ENCODE assay signal across 17 mouse cellular contexts in the genomic region with DNA sequence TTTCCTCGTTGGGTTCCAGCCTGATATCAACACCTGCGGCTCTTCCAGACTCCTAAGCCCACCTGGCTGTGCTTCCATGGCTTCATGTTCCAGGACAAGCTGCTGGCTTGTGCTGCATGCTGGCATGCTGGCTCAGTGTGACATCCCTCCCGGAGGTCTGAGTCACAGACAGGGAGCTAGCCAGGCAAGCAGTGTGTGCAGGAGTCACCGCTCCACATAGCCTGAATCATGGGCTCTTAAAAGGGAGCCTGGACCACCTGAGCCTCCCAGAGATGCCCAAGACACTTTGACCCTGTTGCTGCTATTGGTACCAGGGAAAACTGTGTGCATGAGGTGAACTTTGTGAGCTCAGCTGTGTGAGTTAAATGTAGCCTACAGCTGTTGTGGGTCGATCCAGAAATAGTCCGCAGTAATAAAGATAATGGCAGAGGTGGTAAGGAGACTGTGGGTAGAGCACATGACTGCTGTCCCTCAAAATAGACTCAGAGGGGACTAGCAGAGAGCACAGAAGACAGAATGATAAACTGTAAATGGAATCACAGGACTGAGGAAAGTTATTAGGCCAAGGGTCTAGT. TPM values are rescaled to one million over a fixed set of nuclear protein-coding genes. Genes with fewer than 3 reads are reported as not detected.
DNase-seq lines count a peak whose midpoint lies in the region; ATAC-seq and TF ChIP-seq lines count a peak whose summit lies in the region.
"Had no signal": no experiment of that assay in that cellular context is flagged by ENCODE, and none has a peak within 500 bp of the region (broad histone marks: within the 10 kb centered on the region; RNA-seq: fewer than 3 reads in every experiment).

No protein-coding gene starts in this region.

- H3K36me3 ChIP-seq in heart, embryonic 11.5 days (ENCODE audit: control insufficient read depth, insufficient read depth, low read length): 0 out of 2 replicates have a peak, but pooled peaks cover 3% of the 10 kb centered on the region
- H3K36me3 ChIP-seq in limb, embryonic 15.5 days: peaks cover 4% of the 10 kb centered on the region; the same call in 1 of the 2 replicates
- peaks cover 11% of the 10 kb centered on the region for H3K36me3 ChIP-seq in hindbrain, embryonic 12.5 days
- peaks cover 38% of the 10 kb centered on the region for H3K36me3 ChIP-seq in hindbrain, embryonic 10.5 days
- no peaks in the 10 kb centered on the region for H3K36me3 ChIP-seq in midbrain, embryonic 16.5 days (ENCODE audit: control insufficient read depth, insufficient read depth, low read length)
- H3K36me3 ChIP-seq: midbrain, embryonic 12.5 days had no signal

- H3K4me1 ChIP-seq in heart, embryonic 11.5 days (ENCODE audit: control insufficient read depth, insufficient read depth, low read length): peaks cover 11% of the 10 kb centered on the region
- no peaks in the 10 kb centered on the region for H3K4me1 ChIP-seq in limb, embryonic 15.5 days
- no peaks in the 10 kb centered on the region for H3K4me1 ChIP-seq in hindbrain, embryonic 12.5 days
- H3K4me1 ChIP-seq in hindbrain, embryonic 10.5 days (replicated peaks): no peaks in the 10 kb centered on the region
- H3K4me1 ChIP-seq in midbrain, embryonic 16.5 days (ENCODE audit: control insufficient read depth, insufficient read depth, low read length): no peaks in the 10 kb centered on the region
- H3K4me1 ChIP-seq: embryonic facial prominence, embryonic 13.5 days; midbrain, embryonic 12.5 days; neural tube, embryonic 12.5 days; stomach, embryonic 15.5 days had no signal

- H3K9me3 ChIP-seq in heart, embryonic 11.5 days (replicated peaks; ENCODE audit: control insufficient read depth, low read length): no peaks in the 10 kb centered on the region
- H3K9me3 ChIP-seq in limb, embryonic 15.5 days: no peaks in the 10 kb centered on the region
- no peaks in the 10 kb centered on the region for H3K9me3 ChIP-seq in hindbrain, embryonic 12.5 days (replicated peaks)
- H3K9me3 ChIP-seq in hindbrain, embryonic 10.5 days: no peaks in the 10 kb centered on the region
- H3K9me3 ChIP-seq in midbrain, embryonic 16.5 days (replicated peaks; ENCODE audit: control insufficient read depth, low read length, poor library complexity, severe bottlenecking): no peaks in the 10 kb centered on the region
- H3K9me3 ChIP-seq: embryonic facial prominence, embryonic 13.5 days; midbrain, embryonic 12.5 days; neural tube, embryonic 12.5 days; stomach, embryonic 15.5 days had no signal

- peak overlapping the region; percentile 27 for H3K4me2 ChIP-seq in heart, embryonic 11.5 days
- H3K4me2 ChIP-seq in limb, embryonic 15.5 days: no peak overlapping the region
- no peak overlapping the region for H3K4me2 ChIP-seq in hindbrain, embryonic 12.5 days (replicated peaks)
- H3K4me2 ChIP-seq in midbrain, embryonic 16.5 days (ENCODE audit: low read length): no peak overlapping the region
- H3K4me2 ChIP-seq: embryonic facial prominence, embryonic 13.5 days; hindbrain, embryonic 14.5 days; midbrain, embryonic 12.5 days; neural tube, embryonic 12.5 days; stomach, embryonic 15.5 days had no signal

- peak overlapping the region; percentile 94 for H3K27ac ChIP-seq in gastrocnemius, adult 2 months
- peak overlapping the region; percentile 90 for H3K27ac ChIP-seq in heart, embryonic 11.5 days (ENCODE audit: low read depth, low read length)
- H3K27ac ChIP-seq in limb, embryonic 15.5 days: no peak overlapping the region
- H3K27ac ChIP-seq in hindbrain, embryonic 12.5 days: no peak overlapping the region
- H3K27ac ChIP-seq in hindbrain, embryonic 10.5 days: no peak overlapping the region
- no peak overlapping the region for H3K27ac ChIP-seq in midbrain, embryonic 16.5 days (ENCODE audit: low read length)
- H3K27ac ChIP-seq: embryonic facial prominence, embryonic 13.5 days; hindbrain, embryonic 14.5 days; midbrain, embryonic 12.5 days; neural tube, embryonic 12.5 days; stomach, embryonic 15.5 days had no signal

- no peaks in the 10 kb centered on the region for H3K27me3 ChIP-seq in heart, embryonic 11.5 days (ENCODE audit: control insufficient read depth, insufficient read depth, low read length)
- H3K27me3 ChIP-seq in limb, embryonic 15.5 days: no peaks in the 10 kb centered on the region
- no peaks in the 10 kb centered on the region for H3K27me3 ChIP-seq in hindbrain, embryonic 12.5 days
- no peaks in the 10 kb centered on the region for H3K27me3 ChIP-seq in hindbrain, embryonic 10.5 days (ENCODE audit: insufficient read depth, poor library complexity, severe bottlenecking)
- H3K27me3 ChIP-seq in midbrain, embryonic 16.5 days (ENCODE audit: control insufficient read depth, insufficient read depth, low read depth, low read length): no peaks in the 10 kb centered on the region
- H3K27me3 ChIP-seq: embryonic facial prominence, embryonic 13.5 days; midbrain, embryonic 12.5 days; neural tube, embryonic 12.5 days; stomach, embryonic 15.5 days had no signal

- WGBS in heart, embryonic 11.5 days (ENCODE audit: insufficient replicate concordance): 66% methylated on average over 6 of the region's 6 CpGs
- WGBS in limb, embryonic 15.5 days: 90% methylated on average over 6 of the region's 6 CpGs
- WGBS in hindbrain, embryonic 12.5 days: 94% methylated on average over 6 of the region's 6 CpGs
- WGBS in hindbrain, embryonic 10.5 days: 95% methylated on average over 6 of the region's 6 CpGs
- 97% methylated on average over 6 of the region's 6 CpGs for WGBS in midbrain, embryonic 16.5 days

- intact Hi-C loops in gastrocnemius, adult 2 months (cut with DNase I): loop anchor here (1.0 kb wide), 1 partner anchor 12 kb away; no protein-coding TSS in a partner anchor

- 0 out of 2 replicates have a peak overlapping the region, but pooled peaks have one; percentile 22 for H3K9ac ChIP-seq in heart, embryonic 11.5 days (ENCODE audit: low read depth, low read length)
- H3K9ac ChIP-seq in limb, embryonic 15.5 days: no peak overlapping the region
- no peak overlapping the region for H3K9ac ChIP-seq in hindbrain, embryonic 12.5 days
- H3K9ac ChIP-seq in midbrain, embryonic 16.5 days (ENCODE audit: low read depth, low read length): no peak overlapping the region
- H3K9ac ChIP-seq: embryonic facial prominence, embryonic 13.5 days; hindbrain, embryonic 14.5 days; midbrain, embryonic 12.5 days; neural tube, embryonic 12.5 days; stomach, embryonic 15.5 days had no signal

- no peak overlapping the region; the same call in 1 of the 2 replicates for H3K4me3 ChIP-seq in gastrocnemius, adult 2 months
- no peak overlapping the region for H3K4me3 ChIP-seq in heart, embryonic 11.5 days (ENCODE audit: low read depth, low read length)
- no peak overlapping the region for H3K4me3 ChIP-seq in limb, embryonic 15.5 days
- H3K4me3 ChIP-seq in hindbrain, embryonic 12.5 days: no peak overlapping the region
- no peak overlapping the region for H3K4me3 ChIP-seq in hindbrain, embryonic 10.5 days
- H3K4me3 ChIP-seq in midbrain, embryonic 16.5 days (ENCODE audit: low read depth, low read length): no peak overlapping the region
- H3K4me3 ChIP-seq: embryonic facial prominence, embryonic 13.5 days; midbrain, embryonic 12.5 days; neural tube, embryonic 12.5 days; stomach, embryonic 15.5 days had no signal

- TF ChIP-seq CTCF in gastrocnemius, adult 2 months (IDR thresholded peaks at IDR 0.05): no peak

- DNase-seq in left cerebral cortex, adult 18-20 months (ENCODE audit: low spot score in 2 of 2): peak; percentile 10 to 13
- no peak for DNase-seq in left cerebral cortex, adult 9 months (ENCODE audit: low spot score in 2 of 2)
- peak; percentile 82 for DNase-seq in gastrocnemius, adult 2 months
- no peak for DNase-seq in hindbrain, embryonic 10.5 days (ENCODE audit: low spot score)
- DNase-seq: cerebellum, postnatal 10 days; liver had no signal

- ATAC-seq in heart, embryonic 11.5 days (replicated peaks; ENCODE audit: insufficient number of reproducible peaks, low FRiP score, low TSS enrichment): peak; percentile 65; the same call in 1 of the 2 replicates
- ATAC-seq in limb, embryonic 15.5 days (ENCODE audit: insufficient number of reproducible peaks, low FRiP score, low TSS enrichment, low read depth): peak; percentile 50; the same call in 1 of the 2 replicates
- ATAC-seq in hindbrain, embryonic 12.5 days (ENCODE audit: low FRiP score): no peak
- no peak for ATAC-seq in midbrain, embryonic 16.5 days
- ATAC-seq: forebrain, embryonic 16.5 days; lung, postnatal 0 days had no signal

RNA-seq across cellular contexts. Expression of gene Psmb1, which starts 37.5 kb away (rescaled TPM):
- total RNA-seq in left cerebral cortex, adult 18-20 months (2021): 100 to 1,000 TPM; 133 to 136 TPM
- total RNA-seq in gastrocnemius, adult 2 months (2021): 100 to 1,000 TPM; 106 to 111 TPM
- 223 and 233 TPM in 2 replicates for polyA plus RNA-seq in heart, embryonic 11.5 days (2014; fragmentation: Nextera tagmentation; extraction: Ambion mirVana)
- polyA plus RNA-seq in limb, embryonic 15.5 days (2015; fragmentation: Nextera tagmentation; extraction: Ambion mirVana): 220 and 227 TPM in 2 replicates
- polyA plus RNA-seq in hindbrain, embryonic 12.5 days (2016; fragmentation: Nextera tagmentation; extraction: Ambion mirVana): 219 and 233 TPM in 2 replicates
- 291 TPM in 2 replicates for polyA plus RNA-seq in hindbrain, embryonic 10.5 days (2016; fragmentation: Nextera tagmentation; extraction: Ambion mirVana)
- 224 and 230 TPM in 2 replicates for polyA plus RNA-seq in midbrain, embryonic 16.5 days (2015; fragmentation: Nextera tagmentation; extraction: Ambion mirVana)

RNA-seq across cellular contexts. Expression of gene Tbp, which starts 37.7 kb away (rescaled TPM):
- 10 to 100 TPM; 25.7 to 30.0 TPM for total RNA-seq in left cerebral cortex, adult 18-20 months (2021)
- total RNA-seq in gastrocnemius, adult 2 months (2021): 1 to 10 TPM; 7.8 to 9.1 TPM
- 31.7 and 40.0 TPM in 2 replicates for polyA plus RNA-seq in heart, embryonic 11.5 days (2014; fragmentation: Nextera tagmentation; extraction: Ambion mirVana)
- 44.6 and 46.9 TPM in 2 replicates for polyA plus RNA-seq in limb, embryonic 15.5 days (2015; fragmentation: Nextera tagmentation; extraction: Ambion mirVana)
- polyA plus RNA-seq in hindbrain, embryonic 12.5 days (2016; fragmentation: Nextera tagmentation; extraction: Ambion mirVana): 55.2 and 60.4 TPM in 2 replicates
- 62.1 and 64.2 TPM in 2 replicates for polyA plus RNA-seq in hindbrain, embryonic 10.5 days (2016; fragmentation: Nextera tagmentation; extraction: Ambion mirVana)
- polyA plus RNA-seq in midbrain, embryonic 16.5 days (2015; fragmentation: Nextera tagmentation; extraction: Ambion mirVana): 59.5 and 63.2 TPM in 2 replicates

Comparison
In these comparisons a context has a peak if more than half of its experiments do, and no peak if none do; other contexts are left out.
1. DNase-seq: peak in left cerebral cortex, adult 18-20 months (2 of 2) and gastrocnemius, adult 2 months (single experiment); none in left cerebral cortex, adult 9 months (0 of 2) and hindbrain, embryonic 10.5 days (single experiment).
2. H3K27ac ChIP-seq: peak in gastrocnemius, adult 2 months (single experiment) and heart, embryonic 11.5 days (single experiment); none in limb, embryonic 15.5 days (single experiment), hindbrain, embryonic 12.5 days (single experiment), hindbrain, embryonic 10.5 days (single experiment) and midbrain, embryonic 16.5 days (single experiment).
3. ATAC-seq: peak in heart, embryonic 11.5 days (single experiment) and limb, embryonic 15.5 days (single experiment); none in hindbrain, embryonic 12.5 days (single experiment) and midbrain, embryonic 16.5 days (single experiment).